Mouse (Mus musculus) liver (tissue): Measurements from ENCODE around the gene Myom1.

ENCODE experiments used
- DNase-seq: peaks from one replicate; pipeline ENCODE4 v3.0.0-alpha.2; 2020; ENCODE audit warnings: mixed read lengths

The Myom1 gene

DNA sequence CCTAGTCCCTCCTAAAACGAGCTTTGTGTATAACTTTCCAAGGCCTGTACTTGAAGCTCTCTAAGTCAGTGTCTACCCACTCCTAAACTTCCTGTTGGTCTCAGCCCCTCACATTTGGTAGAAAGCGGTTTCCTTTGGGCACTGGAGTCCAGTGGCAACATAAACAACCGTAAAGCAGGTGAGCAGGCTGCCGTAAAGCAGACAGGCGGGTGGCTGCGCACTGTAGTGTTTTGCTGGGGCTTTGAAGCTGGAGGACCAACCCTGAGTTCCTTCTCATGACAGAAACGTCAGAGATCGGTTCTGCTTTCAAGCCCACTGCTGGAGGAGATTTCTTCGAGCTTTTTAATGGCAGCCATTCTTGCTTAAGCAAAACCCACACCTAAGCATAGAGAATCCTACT, 9.8 kb upstream of the Myom1 start:
- DNase-seq = no peak

DNA sequence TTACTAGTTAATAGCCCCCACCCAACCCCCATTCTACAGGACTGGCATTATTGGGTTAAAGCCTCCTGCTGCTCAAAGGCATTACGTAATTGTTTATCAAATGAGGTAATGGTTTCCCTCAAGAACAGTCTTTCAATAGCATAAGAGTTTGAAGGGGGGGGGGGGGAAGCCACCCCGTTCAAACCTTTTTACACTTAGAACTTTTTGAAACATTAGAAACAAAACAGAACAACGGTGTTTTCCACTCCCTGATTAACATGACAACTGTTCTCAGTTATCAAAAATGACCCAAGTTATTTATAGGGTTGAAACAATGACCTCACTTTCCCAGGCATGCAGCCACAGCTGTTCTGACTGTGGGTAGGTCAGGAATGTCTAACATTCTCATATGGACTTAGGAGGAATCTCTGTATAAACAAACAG, 9.0 kb upstream of the Myom1 start:
- no peak for DNase-seq

- no peak for DNase-seq
These were observed 7.8 kb upstream of the Myom1 start for GRCm38 (mm10) chr17:70994671-70995070.

GRCm38 (mm10) chr17:70995551-70995950, 6.9 kb upstream of the Myom1 start:
- DNase-seq = no peak

DNA sequence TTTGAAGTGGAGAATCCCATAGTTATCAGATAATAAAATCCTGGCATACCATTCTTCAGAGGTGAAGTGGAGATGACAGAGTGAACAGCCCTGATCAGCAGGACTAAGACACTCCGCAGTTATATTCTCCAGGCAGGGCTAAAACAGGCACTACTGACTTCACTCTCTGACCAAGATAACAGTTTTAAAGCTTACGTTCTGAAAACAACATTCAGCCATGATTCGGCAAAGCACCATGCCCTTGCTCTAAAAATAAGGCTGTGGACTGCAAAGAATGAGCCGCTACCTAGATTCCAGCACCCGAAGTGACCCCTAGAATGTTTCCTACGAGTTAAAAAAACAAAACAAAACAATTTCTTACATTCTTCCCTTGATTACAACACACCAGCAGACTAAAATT, 4.6 kb upstream of the Myom1 start:
- DNase-seq = no peak

GRCm38 (mm10) chr17:70998400-70998975, 3.9 kb upstream of the Myom1 start:
- no peak for DNase-seq

DNA sequence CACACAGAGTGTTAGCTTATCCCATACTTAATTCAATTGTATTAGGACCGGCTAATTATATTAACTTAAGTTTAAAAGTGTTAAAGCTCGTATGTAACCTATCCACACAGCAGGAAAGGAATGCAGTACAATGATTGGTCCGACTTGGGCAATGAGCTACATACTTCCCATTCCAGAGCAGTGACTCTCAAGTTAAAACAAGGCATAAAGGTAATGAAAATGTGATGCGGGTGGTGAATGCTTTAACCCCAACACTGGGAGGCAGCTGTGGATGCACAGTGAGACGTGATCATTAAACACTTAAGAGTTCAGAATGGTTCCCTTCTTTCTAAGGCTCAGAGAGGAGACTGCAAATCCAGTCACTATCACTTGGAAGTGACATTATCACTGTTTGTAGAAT, 3.2 kb upstream of the Myom1 start:
- DNase-seq = no peak

- no peak for DNase-seq
These were observed 2.2 kb upstream of the Myom1 start for GRCm38 (mm10) chr17:71000255-71000654.

DNA sequence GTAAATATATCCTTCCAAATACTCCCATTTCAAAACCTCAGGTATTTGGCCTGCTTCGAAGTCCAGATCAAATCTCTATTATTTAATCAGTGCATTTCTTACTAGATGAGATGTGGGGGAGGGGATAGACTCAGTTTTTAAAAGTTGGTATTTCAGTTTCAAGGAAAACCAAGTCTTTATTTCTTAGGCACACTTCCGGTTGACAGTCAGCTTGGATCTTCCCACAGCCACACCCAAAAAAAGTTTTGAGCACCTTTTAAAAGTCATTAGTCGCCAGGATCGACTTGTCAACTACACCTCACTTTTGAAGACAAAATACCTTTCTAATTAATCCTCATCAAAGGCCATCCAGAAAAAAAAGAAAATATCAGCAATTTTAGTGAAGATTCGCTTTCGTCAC, 1.4 kb upstream of the Myom1 start:
- no peak for DNase-seq

GRCm38 (mm10) chr17:71001699-71002080, 743 bp upstream of the Myom1 start:
- peak; percentile 72 for DNase-seq

DNA sequence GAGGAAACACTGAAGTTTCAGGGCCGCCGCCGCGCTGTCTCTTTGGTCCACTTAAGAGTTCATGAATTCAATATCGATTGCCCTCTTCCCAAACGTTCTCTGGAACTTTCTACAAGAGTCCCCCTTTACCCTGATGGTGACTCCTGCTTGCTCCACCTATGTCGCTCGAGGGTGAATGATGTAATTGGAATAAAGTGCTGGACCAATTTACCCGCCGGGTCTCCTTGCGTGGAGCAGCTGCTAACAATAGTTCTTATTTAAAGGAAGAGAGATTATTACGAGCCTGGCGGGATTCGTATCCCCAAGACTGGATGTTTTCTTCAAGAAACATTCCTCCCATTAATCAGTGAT, 286 bp downstream of the Myom1 start, which contains the start of gene Myl12a:
Myl12a (minus strand) TSS at position 135 of the 351 bp plus-strand sequence.
- DNase-seq = no peak

DNA sequence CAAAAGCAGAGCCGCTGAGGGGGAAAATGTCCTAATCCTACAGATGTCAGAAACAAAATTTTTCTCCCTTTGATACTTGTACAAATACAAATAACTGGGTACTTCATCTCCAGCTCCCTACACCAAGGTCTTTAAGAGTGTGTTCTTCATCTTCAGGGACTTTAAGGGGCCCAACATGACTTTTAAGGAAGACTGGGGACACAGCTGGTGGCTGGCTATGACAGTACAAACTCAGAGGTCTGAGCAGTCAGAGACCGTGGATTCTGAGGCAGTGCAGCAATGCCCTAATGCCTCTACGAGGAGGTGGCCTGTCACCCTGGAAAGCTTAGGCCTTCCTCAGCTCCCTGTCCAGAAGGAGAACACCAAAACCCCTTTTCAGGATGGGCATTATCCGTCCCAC, 679 bp downstream of the Myom1 start:
- no peak for DNase-seq

- DNase-seq = no peak
These were observed 1.3 kb downstream of the Myom1 start for GRCm38 (mm10) chr17:71003721-71004120.

- peak; percentile 16 for DNase-seq
These were observed 1.9 kb downstream of the Myom1 start for GRCm38 (mm10) chr17:71004186-71004960.

- no peak for DNase-seq
These were observed 4.5 kb downstream of the Myom1 start for GRCm38 (mm10) chr17:71006976-71007375.

DNA sequence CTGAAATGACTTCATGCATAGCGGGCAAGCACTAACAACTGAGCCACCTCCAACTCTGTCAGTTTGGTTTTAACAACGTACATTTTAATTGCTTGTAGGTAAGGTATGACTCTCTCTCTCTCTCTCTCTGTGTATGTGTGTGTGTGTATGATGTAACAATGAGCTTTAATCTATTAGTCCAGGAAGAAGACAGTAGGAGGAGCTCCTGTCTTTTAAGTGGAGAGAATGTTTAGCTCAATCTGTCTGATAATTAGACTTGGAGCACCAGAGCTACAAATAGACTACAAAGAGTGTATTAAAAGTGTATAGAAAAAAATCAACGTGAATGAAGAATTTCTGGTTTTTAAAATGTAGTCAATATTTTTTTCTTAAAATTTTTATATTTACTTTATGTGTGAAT, 6.2 kb downstream of the Myom1 start:
- DNase-seq = no peak

DNA sequence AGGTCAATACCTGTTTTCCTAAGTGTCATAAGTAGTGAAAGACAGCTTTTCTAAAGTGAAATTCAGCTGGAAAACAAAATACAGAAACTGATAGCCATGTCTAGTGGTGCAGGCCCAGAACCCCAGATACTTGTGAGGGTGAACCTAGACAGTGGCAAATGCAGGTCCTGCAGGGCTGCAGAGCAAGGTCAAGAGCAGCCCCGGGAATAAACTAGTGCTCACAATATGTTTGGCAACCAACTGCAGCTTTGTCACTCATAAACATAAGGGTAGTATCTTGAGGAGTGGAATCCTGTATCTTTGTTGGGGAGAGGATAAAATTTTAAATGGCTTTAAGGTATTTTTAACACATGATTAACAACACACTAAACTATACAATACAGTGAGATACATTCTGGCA, 7.3 kb downstream of the Myom1 start:
- no peak for DNase-seq

GRCm38 (mm10) chr17:71010646-71011242, 8.3 kb downstream of the Myom1 start:
- peak; percentile 54 for DNase-seq

- DNase-seq = no peak
These were observed 9.7 kb downstream of the Myom1 start for GRCm38 (mm10) chr17:71011931-71012662.

DNA sequence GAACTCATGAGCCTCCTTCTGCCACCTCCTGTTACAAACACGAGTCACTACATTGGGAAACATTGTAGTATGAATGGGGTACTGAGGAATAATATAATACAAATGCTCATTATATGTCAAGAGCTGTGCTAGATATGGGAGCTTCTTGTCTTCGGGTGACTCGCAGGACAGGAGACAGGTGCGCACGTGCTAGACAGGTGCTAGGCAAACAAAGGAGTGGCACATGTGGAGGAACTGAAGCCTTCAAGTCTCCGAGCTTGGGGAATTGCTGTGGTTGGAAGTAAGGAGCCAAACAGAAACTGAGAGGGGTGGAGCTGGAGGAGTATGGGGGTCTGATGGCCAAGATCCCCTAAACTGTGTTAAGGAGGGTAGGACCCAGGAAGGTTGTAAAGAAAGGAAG, 10.7 kb downstream of the Myom1 start:
- no peak for DNase-seq

DNA sequence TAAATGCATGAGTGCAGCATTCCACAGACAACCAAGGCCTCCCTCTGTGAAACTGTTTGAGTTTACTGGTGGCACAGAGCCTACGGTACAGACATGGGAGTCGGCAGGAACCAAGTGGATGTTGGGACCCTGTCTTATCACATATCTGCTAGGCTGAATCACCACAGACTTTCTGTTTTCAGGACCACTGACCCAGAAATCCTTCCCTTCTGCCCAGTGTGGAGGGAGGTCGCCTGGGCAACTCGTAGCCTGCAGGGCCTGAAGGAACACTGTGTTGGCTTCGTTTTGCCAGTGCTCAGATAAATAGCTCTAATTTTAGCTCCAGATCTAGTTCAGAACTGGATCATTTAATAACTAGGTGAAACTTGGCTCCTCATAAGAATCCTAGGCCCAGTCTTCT, 12.5 kb downstream of the Myom1 start:
- no peak for DNase-seq

DNA sequence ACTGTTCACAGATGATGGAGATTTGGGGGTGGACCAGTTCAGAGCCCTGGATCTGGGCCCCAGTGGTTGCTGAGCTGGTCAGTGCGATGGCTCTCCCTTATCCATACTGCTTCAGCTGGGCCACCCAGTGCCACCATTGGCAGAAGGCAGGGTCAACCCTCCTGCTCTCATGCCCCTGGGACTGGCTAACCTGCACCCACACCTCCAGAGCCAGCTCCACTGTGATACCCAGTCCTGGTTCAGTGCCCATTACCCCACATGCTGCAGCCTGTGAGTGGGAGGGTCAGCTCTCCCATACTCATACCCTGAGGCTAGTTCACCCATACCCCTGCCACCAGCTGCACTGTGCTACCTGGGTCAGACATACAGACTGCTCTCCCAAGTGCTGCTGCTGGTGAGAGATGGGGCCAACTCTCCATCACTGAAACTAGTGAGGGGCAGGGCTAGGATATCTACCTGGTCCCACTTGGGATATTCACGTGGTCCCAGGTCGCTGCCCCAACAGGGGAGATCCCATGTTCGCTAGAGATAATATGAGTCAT, 15.1 kb downstream of the Myom1 start:
- DNase-seq = no peak

DNA sequence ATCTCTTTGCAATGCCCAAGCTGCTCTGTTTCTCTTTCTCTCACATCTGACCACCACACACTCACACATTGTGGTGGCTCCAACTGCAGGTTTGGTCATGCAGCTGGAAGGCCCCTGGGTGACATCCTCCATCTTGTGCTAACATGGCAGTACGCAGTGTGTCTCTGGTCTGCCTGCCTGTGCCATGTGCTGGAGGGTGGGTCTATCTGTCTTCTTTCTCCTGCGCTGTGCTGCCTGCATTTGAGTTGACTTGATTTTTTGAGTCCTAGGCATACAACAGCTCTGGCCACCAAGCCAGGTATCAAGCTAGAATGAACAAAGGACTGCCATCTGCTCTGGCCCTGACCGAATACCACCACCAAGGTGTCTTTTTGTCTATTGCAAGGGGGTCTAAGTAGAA, 15.7 kb downstream of the Myom1 start:
- DNase-seq = no peak
